Mouse (Mus musculus) myocyte (in vitro differentiated cells): ENCODE measurements around the gene Akap12.

Experiments
- E2F4 ChIP-seq: IDR thresholded peaks from one replicate; pipeline ENCODE4 v1.6.1; 2011; ENCODE audit warnings: mild to moderate bottlenecking, control low read depth, moderate library complexity; ENCODE audit not compliant: insufficient read depth
- MAX ChIP-seq: IDR thresholded peaks from one replicate; pipeline ENCODE4 v1.6.1; 2011; ENCODE audit warnings: low read depth, mild to moderate bottlenecking, control low read depth
- POLR2A ChIP-seq: IDR thresholded peaks from one replicate; pipeline ENCODE4 v1.6.1; 2011; ENCODE audit warnings: low read depth, mild to moderate bottlenecking, control low read depth, moderate library complexity; ENCODE audit not compliant: insufficient read length
- POLR2AphosphoS2 ChIP-seq: IDR thresholded peaks from one replicate; pipeline ENCODE4 v1.6.1; 2011; ENCODE audit warnings: low read depth, control low read depth; ENCODE audit not compliant: insufficient read length
- REST ChIP-seq: IDR thresholded peaks from one replicate; pipeline ENCODE4 v1.6.1; 2011; ENCODE audit warnings: mild to moderate bottlenecking, control low read depth, moderate library complexity; ENCODE audit not compliant: insufficient read depth, insufficient read length

- TF ChIP-seq MAX: no peak
- TF ChIP-seq POLR2A: no peak
- TF ChIP-seq REST: no peak
- TF ChIP-seq POLR2AphosphoS2: no peak
- no peak for TF ChIP-seq E2F4
Measured at GRCm38 (mm10) chr10:4250681-4251080, 15.5 kb upstream of the Akap12 start.
